Mouse (Mus musculus): Measurements from ENCODE around the gene Snx27.

Snx27 gene

DNA sequence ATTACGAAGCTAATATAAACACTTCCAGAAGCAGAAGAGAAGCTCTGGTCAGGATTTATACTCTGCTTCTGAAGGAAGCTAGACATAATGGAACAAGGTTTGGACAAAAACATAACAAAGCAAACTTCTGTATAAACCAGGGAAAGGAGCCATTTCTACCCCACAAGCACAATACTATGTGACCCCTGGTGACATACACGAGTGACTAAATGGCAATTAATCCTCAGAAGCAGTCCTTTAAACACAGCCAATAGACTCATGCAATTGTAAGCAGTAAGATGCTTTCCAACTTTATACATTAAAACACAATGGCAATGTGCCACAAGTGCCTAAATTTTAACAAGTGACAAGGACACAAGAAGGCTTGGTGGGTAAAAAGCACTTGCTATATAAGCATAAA lies 15.3 kb downstream of the Snx27 start:
- DNase-seq (ENCODE audit: low read depth, low spot score) = no peak

DNA sequence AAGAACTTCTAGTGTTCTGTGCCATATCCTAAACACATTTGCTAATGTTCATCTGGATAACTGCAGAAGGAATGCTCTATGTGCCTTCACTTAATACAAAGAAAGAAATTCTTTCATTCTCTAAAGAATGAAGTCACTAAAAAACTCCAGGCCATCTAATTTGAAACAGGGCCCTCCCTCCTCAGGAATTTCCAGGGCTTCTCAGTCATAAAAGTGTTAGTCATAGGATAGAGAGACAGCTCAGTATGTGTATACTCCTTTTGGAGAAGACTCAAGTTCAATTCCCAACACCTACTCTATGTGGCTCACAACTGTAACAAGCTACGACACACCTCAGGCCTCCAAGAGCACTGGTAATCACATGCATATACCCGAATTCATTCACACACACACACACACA lies 17.0 kb downstream of the Snx27 start:
- DNase-seq (ENCODE audit: low read depth, low spot score) = no peak

DNA sequence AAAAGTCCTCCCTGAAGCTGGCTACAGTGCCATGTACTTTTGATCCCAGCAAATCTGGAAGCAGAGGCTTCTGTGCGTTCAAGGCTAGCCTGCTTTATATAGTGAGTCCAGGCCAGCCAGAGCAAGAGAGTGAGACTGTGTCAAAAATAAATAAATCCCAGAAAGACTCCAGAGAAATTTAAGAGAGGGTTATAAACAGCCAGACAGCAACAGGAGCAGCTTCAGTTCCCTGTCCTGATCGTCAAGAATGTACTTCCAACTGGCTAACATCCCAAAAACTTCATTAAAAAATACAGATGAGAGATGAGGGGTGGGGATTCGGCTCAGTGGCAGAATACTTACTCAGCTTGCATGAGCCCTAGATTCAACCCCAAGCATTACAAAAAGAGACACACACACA lies 17.4 kb downstream of the Snx27 start:
- no peak for DNase-seq (ENCODE audit: low read depth, low spot score)

DNA sequence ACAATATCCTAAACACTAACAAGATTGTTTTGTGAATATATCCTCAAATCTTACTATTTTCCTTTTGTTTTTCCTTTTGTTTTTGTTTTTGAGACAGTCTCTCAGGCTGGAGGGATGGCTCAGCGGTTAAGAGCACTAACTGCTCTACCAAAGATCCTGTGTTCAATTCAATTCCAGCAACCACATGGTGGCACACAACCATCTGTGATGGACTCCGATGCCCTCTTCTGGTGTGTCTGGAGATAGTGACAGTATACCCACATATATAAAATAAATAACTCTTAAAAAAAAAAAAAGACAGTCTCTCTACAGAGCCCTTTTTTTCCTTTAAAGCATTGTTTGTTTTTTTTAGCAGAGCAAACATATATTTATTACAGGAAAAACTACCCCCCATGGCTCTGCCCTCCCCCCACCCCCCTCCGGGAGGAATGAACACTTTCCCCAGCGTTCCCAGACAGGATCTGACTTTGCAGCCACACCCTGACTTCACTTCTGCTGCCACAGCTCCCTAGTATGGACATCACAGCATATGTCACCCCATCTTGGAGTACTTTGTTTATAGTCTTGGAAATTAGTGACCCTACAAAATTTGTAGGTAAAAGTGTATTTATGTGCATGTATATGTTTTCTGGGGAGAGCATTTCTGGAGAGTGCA lies 18.0 kb downstream of the Snx27 start:
- no peak for DNase-seq (ENCODE audit: low read depth, low spot score)

DNA sequence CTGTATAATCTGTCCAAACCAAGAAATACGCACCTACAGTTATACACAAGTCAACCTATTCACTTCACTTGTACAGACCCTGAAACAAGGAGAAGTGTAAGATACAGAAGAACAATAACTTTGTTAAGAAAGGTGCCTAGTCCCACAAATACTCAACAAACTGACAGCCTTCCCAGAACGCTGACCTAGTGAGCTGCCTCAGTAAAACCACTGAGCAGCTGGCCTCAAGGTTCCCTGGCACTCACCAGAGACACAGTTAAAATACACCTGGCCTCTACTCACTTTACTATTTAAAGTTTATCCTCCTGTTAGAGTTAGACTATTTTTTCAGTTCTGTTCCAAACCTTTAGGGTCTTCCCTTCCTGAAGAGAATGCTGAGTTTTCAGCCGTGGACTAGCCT lies 19.4 kb downstream of the Snx27 start:
- DNase-seq (ENCODE audit: low read depth, low spot score) = no peak

DNA sequence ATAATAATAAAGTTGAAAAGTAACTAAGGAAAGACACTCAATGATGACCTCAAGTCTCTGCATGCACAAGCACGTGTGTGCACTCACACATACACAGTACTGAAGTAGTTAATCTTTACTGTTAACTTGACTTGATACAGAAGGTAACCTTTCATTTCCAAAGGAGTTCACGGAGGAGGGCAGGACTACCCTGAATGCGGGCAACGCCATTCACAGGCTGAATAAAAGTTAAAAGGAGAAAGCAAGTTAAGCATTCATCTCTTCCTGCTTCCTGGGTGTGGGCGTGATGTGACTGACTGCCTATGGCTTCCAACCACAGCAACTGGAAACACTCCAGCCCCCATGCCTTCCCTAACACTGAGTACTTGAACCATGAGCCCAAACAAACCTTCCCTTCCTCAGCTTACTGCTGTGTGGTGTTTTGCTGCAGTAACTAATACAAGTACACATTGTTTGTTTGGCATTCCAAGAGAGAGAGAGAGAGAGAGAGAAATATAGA lies 22.5 kb downstream of the Snx27 start:
- DNase-seq (ENCODE audit: low read depth, low spot score) = no peak

DNA sequence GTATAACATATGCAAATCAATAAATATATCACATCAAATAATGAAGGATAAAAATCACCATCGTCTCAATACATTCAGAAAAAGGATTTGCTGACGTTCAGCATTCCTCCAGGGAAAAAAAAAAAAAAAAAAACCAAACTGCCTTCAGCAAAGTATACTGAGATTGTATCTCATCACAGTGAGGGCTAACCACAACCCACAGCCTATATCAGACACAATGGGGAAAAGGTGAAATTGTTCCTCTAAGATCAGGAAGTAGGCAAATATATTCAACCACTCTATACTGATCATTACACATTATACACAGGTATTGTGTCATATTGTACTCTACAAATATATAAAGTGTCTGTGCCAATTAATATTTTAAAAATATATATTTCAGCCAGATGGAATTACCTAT lies 33.5 kb downstream of the Snx27 start:
- no peak for DNase-seq (ENCODE audit: low read depth, low spot score)

DNA sequence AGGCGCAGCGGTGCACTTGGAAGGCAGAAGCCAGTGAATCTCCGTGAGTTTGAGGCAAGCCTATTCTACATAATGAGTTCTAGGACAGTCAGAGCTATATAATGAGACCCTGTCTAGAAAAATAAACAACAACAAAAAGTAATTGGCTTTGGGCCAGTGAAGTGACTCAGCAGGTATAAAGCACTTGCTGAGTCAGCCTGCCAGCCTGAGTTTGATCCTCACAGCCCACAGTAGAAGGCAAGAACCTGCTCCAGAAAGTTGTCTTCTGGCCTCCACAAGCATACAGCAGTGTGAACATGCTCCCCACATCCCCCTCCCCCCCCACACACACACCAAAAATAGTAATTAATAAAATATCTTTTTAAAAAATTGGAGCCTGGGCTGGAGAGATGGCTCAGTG lies 45.3 kb downstream of the Snx27 start:
- DNase-seq (ENCODE audit: low read depth, low spot score) = no peak

DNA sequence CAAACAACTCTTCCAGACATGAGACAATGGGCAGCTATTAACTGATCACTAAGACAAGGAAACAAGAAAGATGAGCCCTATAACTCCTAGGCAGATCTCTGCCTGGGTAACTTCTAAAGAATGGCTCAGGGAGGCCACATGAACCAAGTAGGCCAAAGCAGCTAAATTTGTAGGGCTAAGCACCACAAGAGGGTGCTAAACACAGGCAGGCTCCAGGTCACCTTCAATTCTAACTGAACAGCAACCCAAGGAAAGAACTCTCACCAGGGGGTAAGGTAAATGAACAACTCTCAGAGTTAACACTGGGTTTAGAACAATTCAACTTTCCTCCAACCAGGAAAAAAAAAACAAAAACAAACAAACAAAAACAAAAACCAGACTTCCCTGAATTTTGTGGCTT lies 48.5 kb downstream of the Snx27 start:
- DNase-seq (ENCODE audit: low read depth, low spot score) = peak; percentile 9

DNA sequence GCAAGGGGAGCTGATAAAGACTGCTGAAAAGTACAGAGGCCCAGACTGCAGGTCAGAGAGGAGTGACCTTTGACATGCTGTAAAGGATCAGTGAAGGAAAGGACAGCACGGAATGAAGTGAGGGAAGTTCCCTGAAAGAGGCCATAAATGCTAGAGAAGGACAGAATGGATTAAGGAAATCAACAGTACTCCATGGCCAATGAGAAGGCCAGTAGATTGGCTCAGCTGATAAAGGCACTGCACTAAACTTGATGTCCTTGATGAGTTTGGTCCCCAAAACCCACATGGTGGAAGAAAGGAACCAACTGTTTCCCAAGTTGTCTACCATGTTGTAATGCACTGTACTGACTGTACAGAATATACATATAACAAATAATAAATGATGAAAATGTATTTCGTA lies 55.8 kb downstream of the Snx27 start:
- no peak for DNase-seq (ENCODE audit: low read depth, low spot score)

DNA sequence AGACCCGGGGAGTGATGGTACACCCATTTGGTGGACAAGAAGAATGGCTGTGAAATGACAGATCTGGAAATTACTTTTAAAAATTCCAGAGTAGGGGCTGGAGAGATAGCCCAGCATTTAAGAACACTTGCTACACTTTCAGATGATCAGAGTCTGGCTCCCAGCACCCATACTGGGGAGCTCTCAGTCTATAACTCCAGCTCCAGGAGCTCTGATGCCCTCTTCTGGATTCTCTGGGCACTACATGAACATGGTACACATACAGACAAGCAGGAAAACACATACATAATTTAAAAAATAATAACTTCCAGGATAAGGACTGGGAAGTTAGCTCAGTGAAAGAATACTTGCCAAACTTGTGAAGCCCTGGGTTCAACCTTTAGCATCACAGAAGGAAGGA lies 75.9 kb downstream of the Snx27 start:
- DNase-seq (ENCODE audit: low read depth, low spot score) = no peak

DNA sequence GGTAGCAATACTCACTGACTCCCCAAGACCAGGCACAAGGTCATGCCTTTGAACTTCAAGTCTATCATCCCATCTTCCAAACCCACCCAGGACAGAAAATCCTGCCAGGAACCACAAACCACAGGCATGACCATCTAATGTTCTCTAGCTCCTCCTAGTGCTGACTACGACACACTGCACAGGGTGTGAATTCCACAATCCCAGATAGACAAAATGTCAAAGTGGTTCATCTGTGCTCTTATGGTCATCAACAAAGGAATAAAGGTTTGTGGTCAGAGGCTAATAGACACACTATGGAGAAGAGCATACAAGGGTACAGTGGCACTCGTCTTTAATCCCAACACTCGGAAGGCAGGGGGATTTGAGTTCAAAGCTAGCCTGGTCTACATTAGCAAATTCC lies 80.3 kb downstream of the Snx27 start:
- no peak for DNase-seq (ENCODE audit: low read depth, low spot score)

DNA sequence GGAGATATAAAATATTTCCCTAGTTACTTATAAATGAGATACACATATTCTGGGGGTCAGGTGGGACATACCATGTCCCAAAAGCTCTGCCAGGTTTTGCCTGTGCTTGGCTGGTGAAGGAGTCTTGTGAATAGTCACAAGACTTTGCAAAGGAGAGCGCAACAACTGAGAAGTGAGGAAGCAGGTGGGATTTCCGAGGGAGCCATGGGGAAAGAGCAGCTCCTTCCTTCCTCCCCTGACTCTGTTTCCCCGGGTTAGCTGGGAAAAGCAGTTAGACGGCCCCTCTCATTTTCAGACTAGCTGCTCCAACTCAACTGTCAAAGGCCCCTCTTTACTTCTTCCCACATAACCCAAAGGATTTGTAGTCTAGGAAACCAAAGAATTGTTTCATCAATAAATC lies 85.4 kb downstream of the Snx27 start:
- no peak for DNase-seq (ENCODE audit: low read depth, low spot score)

DNA sequence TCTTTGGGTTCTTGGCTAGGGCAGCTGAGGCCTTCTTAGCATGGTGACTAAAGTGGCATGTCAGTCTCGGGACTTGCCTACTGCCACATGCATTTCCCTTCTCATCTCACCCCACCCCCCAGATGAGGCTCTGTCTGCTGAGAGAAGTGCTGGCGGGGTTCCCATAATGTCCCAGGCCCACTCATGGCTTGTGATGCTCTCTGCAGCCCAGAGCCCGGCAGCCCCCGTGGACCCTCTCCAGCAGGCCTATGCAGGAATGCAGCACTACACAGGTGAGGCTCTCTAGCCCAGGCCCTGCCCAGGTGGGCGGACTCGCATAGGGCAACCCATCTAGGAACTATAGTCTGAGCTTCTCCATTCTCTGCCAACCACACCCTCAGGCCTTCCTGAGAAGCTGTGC lies 94.9 kb downstream of the Snx27 start:
- no peak for DNase-seq (ENCODE audit: low read depth, low spot score)

DNA sequence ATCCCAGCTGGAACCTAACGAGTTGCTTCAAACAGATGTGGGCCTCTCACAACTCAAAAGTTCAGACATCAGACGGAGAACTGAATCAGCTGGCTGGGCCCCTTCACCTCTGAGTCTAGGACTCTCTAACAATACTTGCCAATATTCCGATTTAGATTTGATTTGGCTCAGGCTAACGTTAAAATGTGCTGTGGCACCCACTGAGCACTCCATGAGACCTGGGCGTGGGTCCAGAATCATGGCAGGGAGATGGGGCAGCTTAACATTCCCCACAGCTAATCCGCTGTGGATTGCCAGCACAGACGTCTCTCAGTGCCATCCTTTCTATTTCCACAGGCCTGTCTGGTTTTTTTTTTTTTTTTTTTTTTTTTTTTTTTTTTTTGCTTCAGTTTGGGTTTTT lies 96.6 kb downstream of the Snx27 start:
- no peak for DNase-seq (ENCODE audit: low read depth, low spot score)

DNA sequence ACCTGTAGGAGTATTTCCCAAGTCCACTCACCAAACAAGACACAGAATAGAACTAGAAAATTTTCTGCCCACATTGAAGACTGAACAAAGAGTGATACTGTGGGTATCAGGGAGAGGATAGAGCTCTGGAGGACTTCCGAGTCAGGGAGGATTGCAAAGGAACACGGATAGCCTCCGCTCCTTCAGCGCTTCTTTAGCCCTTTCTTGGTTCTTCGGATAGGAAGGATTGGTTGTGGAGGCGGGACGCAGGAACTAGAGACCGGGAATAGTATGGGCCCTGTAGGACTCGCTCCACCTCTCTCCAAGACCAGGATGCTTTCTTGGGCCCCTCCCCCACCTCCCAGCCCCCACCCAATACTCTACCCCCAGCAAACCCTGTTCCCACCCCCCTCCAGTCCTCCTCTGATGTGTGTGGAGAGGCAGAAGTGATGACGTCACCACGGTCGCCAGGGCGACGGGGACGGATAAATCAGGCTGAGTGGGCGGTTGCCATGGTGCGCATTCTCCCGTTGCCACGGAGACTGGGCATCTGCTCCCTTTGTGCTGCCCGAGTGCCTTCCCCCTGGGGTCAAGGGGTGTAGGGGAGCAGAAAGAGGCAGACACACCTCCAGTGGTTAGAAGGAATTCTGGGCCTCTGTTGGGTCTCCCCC lies 98.6 kb downstream of the Snx27 start:
- peak; percentile 58 for DNase-seq (ENCODE audit: low read depth, low spot score)

DNA sequence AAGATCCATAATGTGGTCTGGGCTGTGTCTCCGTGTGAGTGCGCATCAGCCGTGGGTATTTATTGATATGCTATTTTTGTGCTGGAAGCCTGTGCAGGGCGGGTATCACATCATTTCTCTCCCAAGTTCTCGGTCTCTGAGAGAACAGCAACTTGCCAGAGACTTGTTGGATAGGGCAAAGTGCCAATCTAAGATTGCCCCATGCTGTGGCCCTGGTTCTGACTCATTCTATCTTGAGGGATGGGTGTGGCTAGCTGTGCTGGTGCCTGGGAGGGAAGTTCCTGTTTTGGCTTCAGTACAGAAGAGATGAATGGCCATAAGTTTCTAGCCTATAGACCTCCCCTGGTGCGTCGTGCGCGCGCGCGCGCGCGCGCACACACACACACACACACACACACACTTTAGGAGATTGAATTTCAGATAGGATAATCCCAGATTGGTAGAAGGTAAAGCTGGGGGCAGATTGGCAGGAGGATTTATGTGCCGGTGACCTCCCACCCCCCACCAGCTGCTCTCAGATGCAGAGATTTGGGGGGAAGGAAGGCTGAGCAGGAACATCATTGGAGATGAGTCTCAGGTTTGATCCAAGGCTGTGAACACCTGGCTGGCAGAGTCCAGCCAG lies 99.6 kb downstream of the Snx27 start:
- DNase-seq (ENCODE audit: low read depth, low spot score) = no peak

DNA sequence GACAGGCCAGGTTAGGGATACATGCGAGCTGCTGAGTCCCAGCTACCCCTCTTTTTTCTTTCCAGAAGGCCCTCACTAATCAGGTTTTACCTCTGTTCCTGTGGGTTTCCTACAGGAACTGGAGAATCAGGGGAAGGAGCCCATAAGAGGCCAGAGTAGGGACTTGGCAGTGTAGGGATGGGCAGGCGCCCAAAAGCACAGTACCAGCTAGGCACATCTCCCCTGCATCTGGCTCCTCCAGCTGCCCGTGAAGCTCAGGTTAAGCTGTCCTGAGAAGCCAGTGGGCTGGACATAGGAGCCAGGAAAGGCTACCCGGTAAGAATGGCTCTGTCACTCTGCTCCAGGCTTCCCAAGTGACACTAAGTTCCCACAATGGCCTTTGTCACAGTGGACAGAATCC lies 101.1 kb downstream of the Snx27 start:
- no peak for DNase-seq (ENCODE audit: low read depth, low spot score)

DNA sequence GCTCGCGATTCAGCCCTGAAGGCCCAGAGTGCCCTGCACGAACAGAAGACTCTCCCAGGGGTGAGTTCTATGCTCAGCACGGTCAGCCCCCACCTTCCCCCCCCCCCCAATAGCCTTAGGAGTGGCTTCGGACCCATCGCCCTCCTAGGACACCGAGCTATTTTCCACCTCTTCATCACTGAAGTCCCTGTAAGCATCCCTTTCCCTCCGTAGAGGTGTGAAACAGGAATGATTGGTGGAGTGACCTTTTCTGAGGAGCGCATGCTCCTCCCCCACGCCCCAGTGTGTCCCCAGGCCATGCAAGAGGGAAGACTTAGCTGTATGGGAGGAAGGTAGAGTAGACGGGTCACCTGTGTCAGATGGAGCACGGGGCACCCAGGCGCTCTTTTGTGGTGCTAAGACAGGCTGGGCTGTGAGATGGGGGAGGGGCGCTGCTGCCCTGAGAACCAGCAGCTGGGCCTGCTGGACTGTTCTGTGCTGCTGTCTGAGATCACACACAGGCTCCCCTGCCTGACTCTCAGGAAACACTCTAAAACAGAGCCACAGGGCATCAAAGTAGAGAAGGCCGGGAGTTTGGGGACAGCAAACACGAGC lies 102.1 kb downstream of the Snx27 start, which contains the start of gene Riiad1:
TSS of gene Riiad1 (minus strand) at position 51 of the 594 bp plus-strand sequence.
- no peak for DNase-seq (ENCODE audit: low read depth, low spot score)

DNA sequence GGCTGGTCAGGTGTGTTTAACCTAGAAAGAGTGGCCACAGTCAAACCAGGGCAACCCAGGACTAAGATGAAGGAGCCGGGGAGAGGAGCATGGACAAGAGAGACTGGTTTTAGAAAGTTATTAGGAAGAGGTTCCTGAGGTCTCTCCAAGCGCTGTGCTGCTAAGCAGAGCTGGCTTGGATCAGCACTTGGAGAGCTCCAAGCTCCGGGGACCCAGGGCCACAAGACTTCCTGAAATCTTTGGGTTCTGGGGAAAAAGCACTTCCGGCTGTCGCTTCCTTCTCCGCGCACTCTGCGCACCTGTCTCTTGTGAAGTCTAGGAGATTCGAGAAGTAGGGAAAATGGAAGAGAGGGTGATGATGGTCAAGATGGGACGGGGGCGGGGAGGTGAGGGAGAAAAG lies 103.0 kb downstream of the Snx27 start:
- DNase-seq (ENCODE audit: low read depth, low spot score) = no peak

DNA sequence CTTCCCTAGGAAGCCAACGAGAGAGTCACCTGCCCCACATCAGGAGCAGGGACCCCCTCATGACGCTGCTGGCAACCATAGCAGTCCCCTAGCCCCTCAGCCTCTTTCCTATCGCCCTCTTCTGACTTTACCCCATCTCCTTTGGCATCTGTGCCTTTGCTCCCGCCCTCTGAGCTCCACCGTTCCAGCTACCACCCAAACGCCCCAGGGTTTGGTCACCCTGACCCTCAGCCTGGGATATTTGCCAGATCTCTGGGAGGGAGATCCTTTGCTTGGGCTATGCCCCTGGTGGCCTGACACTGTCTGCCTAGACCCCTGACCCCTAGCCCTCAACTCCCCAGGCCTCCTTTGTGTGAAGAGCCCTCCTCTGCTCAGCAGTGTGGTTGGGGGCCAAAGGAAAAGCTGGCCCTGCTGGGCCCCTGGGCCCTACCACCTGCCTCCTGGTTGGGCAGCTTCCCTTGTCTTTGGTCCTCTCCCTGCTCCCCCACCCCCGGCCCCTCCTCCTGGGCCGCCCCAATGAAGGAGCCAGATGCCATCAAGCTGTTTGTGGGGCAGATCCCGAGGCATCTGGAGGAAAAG lies 103.8 kb downstream of the Snx27 start:
- no peak for DNase-seq (ENCODE audit: low read depth, low spot score)

DNA sequence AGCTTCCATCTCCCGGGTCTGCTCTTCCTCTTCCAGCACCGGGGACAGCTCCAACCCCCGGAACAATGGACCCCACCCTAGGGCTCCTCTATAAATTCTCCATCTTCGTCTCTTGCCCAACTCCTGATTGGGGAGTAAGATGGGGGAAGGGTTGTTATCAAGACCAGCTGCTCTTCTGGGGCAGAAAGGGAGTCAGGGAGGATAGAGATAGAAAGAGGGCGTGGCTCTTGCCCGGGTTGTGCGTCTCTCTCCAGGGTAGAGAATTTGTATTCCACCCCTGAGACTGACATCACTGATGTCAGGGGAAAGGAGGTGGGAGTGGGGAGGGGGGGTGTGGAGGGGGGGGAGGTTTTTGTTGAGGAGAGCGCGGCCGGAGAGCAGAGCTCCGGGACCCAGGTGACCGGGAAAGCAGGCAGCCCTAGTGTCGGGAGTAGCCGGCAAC lies 104.5 kb downstream of the Snx27 start, which contains the start of gene Celf3:
TSS of gene Celf3 (plus strand) at position 315 of the 442 bp plus-strand sequence.
- no peak for DNase-seq (ENCODE audit: low read depth, low spot score)
